Mouse (Mus musculus) kidney, adult 8-10 months (tissue): Measurements from ENCODE around the gene Dennd5b.
"Not testable (repeated sequence)": the region's sequence is repeated elsewhere in the genome, so short reads cannot be mapped to it uniquely, and the experiment has no call there.

Experiments
- DNase-seq, 2 experiments: peaks; one replicate each; pipeline ENCODE4 v3.0.0; 2022

Dennd5b gene

DNA sequence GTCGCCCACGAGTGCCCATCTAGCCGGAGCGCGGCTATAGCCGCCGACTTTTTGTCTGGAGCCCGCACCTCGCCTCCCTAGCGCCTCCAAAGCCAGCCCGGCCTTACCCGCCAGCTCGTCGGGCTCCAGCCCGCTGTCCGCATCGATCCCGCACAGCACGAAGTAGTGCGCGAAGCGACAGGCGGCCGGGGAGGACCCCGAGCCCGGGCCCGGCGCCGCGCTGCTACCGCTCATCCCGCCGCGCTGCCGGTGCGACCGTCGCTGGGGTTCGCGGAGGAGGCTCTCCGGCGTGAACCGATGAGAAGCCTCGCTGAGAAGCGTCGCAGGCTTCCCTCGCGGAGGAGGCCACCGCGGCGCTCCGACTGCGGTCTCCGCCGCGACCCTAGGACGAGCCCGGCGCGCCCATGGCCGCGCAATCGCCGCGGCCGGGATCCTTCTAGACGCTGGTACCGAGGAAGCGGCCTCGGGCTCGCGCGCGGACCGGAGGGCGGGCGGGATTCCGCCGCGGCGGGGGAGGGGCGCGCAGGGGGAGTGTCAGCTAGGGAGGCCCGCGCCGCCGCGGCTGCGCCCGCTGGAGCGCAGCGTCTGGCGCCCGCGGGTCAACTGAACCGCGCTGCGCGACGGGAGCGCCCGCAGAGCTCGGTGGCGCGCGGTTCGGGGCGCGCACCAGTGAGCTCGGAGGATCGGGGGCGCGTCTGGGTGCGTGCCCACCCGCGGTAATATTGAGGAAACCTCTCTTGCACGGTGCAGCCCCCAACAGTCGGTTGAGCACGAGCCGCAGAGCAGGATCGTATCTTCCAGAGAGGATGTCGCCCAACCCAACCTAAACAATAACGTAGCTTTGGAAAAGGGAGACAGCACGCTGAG lies at the start of gene Dennd5b:
Dennd5b (minus strand) TSS at position 605 of the 867 bp plus-strand sequence.
- DNase-seq = peak; percentile 67 to 80

DNA sequence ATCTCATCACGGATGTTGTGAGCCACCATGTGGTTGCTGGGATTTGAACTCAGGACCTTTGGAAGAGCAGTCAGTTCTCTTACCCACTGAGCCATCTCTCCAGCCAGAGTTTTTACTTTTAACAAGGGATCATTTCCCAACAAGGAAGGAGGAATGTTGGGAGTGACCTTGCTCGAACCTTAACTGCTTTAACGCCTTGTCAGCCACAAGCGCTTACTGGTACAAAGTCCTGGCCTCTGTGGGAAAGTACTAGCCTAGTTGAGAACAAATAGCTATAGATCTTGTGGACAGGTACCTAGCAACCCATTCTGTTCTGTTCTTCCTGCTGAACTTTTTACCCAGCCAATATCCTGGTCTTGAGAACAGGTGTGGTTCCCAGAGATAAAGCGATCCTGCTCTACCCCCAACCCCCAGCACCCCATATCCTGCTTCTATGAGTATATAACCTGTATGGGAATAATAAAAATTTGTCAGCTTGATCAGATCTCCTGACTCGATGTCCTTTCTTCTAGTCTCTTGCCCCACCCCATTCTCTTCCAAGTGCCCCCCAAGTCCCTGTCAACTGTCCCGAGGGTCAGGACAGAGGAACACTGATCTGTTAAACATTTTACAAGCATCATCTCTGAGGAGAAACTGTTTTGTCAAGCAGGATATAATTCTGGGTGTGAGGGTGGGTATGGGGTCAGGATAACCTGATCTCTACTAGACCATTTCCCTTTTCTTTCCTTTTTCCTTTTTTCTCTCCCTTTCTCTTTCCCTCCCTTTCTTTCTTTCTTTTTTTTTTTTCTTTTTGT lies 47.2 kb upstream of the Dennd5b start:
- DNase-seq = peak; percentile 62 to 76

DNA sequence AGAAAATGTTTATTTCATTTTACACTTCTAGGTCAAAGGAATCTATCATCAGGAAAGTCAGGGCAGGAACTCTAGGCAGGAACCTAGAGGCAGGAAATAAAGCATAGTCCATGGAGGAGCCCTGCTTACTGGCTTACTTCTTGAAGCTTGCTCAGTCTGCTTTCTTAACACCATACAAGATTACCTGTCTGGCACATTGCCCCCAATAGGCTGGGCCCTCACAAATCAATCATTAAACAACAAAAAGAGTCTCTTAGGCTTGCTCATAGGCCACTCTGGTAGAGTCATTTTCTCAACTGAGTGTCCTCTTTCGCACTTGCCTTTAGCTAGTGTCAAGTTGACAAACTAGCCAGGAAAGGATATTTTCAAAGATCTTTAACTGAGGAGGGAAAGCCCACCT lies 43.7 kb upstream of the Dennd5b start:
- DNase-seq = peak in 1 of 2 experiments; percentile 55

DNA sequence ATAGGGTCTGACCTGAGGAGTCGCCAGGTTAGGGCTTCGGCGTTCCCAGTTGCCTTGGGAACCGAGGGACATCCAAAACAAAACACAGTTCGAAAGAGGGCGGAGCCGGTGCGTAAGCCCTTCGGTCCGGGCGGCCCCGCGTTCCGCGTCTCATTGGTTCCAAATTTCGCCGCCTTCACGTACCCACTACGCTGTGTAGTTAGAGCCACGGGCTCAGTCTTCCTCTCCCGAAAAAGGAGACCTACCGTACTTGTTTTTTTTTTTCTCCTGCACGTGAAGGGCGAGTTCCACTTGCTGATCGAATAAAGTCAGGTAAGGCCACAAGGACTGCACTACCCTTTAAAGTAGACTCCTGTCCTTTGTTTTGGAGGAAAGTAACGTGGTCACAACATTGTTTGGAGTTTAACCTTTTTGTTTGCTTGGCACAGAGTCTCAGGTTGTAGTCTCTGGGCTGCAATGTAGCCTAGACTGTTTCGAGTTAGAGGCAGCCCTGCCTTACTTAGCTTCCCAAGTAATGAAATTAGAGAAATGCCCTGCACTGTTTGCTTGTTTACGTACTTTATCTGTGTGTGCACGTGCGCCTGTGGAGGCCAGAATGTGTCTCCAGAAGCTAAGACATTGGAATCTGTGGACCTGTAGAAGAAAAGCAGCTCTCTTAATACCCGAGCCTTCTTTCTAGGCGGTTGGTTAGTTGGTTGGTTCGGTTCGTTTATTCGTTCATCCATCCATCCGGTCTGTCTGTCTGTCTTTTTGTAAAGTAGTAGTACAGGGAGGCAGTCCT lies 40.1 kb upstream of the Dennd5b start:
- DNase-seq = peak; percentile 85 to 88

DNA sequence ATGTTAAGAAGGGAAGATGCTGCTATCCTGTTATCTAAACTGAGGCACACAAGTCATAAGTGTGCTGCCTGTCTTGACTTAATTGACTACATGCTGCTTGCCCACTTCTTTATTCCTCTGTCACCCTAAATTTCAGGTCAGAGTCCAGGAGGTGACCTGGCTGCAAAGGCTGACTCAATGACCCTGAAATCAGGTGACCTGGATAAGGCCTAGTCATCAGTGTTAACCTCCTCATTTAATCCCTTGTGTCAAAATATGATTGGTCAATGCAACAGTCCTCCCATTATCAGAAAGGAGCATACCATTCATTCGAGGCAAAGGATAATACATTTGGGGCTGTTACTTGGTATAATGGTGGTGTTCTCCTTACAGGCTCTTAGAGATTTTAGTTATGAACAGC lies 38.0 kb upstream of the Dennd5b start, which contains the start of gene Etfbkmt:
Etfbkmt (plus strand) TSS at position 379 of the 400 bp plus-strand sequence.
- no peak for DNase-seq

DNA sequence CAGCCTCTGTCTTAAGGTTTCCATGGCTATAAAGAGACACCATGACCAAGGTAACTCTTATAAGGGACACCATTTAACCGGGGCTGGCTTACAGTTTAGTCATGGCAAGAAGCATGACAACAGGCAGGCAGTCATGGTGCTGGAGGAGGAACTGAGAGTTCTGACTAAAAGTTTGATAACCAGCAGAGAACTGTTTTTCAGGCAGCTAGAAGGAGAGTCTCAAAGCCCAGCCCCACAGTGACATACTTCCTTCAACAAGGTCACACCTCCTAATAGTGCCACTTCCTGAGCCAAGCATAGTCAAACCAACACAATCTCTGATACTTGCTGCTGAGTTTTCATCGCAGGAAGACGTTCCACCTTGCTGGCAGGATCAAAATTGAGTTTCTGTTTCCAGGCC lies 37.5 kb upstream of the Dennd5b start:
- DNase-seq = no peak

DNA sequence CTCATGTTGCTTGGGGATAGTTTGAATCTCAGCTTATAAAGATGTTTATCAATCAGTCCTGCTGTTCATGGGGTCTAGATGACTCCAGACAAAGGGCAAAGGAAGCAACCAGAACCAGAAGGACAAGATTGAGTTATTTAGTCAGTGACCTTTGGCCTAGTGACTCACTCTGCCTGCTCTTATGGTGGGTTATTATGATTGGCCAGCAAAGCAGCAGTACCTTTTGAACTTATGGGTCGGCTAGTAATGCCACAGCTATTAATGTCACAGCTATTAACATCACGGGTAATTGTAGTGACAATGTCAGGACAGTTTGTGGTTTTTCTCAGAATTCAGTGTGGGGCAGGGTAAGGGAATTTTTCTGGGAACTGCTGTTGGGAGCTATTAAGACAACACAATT lies 36.5 kb upstream of the Dennd5b start:
- no peak for DNase-seq

DNA sequence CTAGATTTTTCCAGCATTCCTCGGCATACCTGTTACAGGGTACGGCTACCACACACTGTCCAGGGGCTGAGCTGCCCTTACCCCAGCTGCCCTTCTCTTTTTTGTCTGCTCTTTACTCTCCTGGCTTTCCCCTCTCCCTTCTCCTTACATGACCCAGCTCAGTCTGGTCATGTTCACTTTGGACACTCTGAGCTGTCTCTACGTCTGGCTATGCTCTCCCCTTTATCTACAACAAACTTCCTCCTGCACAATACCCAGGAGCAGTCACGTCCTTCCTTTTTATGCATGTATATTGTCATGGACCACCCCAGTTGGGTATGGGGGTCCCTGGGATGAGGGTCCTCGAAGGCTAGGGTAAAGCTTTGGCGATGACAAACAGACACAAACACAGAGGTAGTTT lies 34.2 kb upstream of the Dennd5b start:
- DNase-seq = no peak

DNA sequence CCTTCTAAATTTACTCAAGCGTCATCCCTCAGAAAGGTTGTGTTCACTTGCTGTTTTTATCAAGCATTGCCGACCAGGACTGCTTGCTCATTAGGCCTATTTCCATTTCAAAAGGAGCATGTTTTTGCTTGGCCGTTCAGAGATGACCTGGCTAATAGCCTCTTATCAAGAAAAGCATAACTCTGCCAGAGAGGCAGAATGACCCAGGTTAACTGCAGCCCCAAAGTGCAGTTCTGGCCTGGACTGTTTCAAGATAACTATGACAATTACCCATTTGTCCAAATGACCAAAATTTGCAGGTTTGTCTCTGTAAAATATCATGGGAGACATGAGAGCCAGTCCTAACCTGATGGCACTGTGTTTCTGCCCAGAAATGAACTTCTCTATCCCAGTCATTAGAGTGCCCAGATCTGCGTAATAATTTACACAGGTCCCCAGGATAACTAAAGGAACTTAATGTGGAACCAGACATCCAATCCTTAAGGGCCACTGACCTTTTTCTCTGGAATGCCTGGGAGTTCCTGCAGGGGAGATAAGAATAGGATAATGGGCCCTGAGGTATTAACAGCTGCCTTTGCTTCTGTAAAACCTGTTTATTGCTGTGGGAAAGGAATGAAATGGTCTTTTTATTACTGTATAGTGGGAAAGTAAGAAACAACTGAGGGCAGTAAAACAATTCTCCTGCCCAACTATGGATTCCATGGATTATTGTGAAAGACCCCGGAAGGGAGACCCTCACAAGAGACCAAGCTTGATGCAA lies 33.1 kb upstream of the Dennd5b start:
- DNase-seq = no peak

DNA sequence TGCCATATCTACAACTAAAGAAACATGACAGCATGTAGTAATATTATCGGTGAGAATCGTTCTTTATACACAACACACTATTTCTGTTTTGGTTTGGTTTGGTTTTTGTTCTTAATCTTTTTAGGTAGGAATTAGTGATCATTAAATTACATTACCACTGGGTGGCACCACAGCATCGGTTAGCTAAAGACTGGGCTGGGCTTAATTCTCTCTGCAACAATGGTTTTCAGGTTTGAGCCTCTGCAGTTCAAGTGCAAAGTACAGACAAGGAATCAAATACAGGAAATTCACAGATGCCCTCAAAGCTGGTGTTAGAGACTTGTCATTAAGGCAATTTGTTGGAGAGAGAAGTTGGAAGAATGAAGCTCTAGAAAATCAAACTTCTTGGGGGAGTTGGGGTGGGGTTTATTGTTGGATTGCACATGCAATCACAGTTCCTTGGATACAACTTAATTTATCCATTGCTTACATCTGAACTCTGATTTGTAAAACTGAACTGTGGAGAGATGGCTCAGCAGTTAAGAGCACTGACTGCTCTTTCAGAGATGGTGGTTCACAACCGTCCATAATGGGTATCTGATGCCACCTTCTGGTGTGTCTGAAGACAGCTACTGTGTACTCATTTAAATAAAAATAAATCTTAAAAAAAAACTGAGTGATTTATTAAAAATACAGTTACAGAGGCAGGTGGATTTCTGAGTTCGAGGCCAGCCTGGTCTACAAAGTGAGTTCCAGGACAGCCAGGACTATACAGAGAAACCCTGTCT lies 31.0 kb upstream of the Dennd5b start:
- DNase-seq = peak; percentile 38 to 48

DNA sequence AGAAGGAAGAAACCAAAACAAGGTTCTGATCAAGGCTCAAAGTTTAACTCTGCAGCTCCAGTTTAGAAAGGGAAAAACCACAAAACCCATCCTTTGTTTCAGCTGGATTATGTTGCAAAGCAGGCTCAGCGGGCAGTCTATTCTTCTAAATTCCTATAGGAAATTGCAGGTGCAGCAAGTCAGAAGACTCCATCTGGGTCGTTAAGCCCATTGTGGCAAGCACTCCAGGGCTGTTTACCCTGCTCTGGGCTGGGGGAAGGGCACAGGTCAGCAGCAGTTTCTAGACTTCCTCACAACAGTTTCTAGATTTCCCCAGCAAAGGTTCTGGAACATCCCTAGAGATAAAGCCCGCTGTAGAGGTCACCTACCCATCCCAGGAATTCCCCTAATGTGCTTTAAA lies 29.6 kb upstream of the Dennd5b start:
- DNase-seq = no peak

DNA sequence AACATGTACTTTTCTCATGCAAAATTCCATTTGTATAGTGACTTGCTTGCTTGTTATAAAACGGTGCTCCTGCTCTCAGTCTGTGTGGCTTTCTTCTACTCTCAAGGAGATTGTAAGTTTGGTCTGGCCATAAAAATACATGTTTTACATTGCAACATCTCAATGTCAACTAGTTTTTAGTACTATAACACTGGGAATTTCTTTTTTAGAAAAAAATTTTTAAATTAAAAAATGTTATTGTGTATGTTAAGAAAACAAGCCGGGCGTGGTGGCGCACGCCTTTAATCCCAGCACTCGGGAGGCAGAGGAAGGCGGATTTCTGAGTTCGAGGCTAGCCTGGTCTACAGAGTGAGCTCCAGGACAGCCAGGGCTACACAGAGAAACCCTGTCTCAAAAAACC lies 28.4 kb upstream of the Dennd5b start, which contains the start of gene Gm10203:
Gm10203 (plus strand) TSS at position 301 of the 400 bp plus-strand sequence.
- DNase-seq = not testable (repeated sequence)

DNA sequence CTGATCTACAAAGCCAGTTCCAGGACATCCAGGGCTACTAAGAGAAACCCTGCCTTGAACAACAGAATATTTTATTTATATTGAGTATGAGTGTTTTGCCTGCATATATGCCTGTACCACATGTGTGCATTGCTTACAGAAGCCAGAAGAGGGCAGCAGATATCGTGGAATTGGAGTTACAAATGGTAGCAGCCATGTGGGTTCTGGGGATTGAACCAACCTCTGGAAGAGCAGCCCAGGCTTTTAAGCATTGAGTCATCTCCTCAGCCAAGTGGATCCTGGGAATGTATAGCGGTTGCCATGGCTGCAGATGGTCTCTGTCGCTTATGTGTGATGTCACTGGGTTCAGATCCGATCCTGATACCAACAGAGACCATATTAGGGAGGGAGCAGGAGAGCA lies 25.2 kb upstream of the Dennd5b start:
- peak; percentile 38 to 69 for DNase-seq

DNA sequence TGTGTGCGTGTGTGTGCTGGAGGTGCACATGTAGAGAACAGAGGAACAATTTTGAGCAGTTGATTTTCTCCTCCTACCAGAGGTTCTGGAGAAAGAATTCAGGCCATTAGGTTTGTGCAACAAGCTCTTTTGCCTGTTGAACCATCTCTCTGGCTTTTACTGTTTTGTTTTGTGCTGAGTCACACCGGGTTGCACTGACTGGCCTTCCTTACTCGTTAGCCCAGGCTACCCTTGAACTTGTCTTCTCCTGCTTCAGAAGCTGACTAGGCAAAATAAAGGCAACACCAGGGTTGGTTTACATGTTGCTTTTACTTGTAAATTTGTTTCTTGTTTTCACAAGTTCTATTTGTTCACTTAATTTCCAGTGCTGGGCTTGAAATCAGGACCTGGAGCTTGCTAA lies 21.6 kb upstream of the Dennd5b start:
- no peak for DNase-seq

DNA sequence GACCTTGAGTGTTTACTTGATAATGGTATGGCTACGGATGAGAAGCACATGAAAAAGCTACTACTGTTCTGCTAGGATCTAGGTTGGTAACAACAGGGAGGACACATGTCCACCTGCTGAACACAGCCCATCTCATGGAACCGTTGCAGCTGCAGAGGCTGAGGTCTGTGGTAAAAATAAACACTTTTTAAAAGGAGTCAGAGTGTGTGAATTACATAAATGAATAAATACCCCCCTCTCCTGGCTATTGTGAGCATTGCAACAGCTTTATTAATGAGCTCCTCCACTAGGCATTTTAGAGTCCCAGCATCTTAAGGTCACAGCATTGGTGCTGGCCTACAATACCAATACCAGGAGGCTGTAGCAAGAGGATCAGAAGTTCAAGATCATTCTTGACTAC lies 18.4 kb upstream of the Dennd5b start:
- peak; percentile 64 to 66 for DNase-seq

DNA sequence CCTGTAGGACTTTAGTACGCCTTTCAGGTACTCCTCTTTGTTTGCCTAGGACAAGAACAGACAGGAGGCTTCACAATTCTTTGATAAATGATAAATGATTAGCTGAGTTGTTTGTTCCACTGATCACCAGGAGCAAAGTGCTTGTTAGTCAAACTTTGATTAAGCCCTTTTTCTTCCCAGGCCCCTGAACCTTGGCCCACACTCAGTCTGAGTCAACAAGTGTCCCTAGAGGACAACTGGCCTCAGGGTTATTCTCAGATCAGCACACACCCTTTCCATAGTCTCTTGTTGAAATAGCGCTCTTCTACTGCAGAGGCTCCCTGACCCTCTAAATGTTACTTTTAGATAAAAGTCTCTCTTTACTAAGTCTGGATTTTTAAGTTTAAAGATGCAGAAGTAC lies 17.5 kb upstream of the Dennd5b start:
- peak; percentile 67 to 78 for DNase-seq

DNA sequence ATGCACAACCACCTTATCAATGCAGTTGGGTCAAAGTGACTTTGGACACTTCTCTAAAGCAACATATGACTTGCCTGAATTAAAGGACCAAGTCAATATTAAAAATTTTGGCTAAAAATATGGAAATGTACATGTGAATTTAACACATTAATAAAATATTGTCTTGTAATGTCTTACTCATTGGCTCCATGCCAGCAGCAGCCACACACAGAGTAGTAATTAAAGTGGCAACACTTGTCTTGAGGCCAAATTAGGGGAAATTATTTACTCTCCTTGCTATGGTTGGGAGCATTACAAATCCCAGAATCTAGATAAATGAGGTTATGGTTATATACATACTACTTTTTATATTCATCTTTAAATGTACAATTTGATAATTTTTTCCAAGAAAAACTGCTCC lies 15.5 kb upstream of the Dennd5b start:
- peak in 1 of 2 experiments; percentile 30 for DNase-seq

DNA sequence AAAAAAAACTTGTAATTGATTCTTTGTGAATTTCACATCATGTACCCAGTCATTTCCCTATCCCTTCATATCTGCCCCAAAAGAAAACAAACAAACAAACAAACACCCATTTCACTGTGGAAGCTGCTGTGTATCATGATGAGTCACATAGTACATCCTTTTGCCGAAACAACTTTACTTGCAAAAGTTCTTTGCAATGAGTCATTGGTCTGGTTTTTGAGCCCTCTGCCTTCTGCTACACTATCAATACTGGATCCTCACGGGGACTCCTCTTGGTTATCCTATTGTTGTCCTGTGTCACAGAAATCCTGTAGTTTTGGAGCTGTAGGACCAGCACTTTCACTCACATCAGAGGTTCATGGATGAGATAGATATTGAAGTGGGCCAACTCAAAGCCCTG lies 7.4 kb upstream of the Dennd5b start:
- DNase-seq = no peak

DNA sequence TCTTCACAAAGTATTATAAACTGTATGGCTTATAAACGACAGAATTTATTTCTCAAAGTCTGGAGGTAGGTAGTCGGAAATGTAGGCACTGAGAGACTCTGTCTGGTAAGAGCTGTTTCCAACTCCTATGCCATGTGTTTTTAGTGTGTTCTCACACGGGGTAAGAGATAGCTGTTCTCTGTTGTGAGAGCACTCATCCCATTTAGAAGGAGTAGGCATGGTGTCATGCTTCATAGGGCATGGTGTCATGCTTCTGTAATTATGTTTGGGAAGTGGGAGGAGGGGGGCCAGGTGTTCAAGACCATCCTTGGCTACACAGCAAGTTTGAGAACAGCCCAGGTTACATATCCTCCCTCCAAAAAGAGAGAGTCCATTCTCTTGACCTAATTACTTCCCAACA lies 6.1 kb upstream of the Dennd5b start:
- DNase-seq = no peak

DNA sequence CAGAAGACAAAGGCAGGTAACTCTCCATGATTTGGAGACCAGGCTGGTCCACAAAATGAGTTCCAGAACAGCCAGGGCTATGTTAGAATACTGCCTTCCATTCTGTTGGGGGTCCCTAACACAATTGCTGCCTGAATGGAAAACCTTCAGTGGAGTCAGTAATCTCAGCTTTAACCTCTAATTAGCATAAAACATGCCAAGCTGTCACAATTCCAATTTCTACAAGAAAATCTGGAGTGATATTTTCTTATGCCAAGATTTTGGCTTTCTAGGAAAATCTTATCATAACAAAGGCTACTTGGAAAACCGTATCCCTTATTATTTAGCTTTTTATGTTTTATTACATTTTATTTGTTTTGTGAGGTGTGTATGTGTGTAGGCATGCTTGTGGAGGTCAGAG lies 2.0 kb upstream of the Dennd5b start:
- no peak for DNase-seq

DNA sequence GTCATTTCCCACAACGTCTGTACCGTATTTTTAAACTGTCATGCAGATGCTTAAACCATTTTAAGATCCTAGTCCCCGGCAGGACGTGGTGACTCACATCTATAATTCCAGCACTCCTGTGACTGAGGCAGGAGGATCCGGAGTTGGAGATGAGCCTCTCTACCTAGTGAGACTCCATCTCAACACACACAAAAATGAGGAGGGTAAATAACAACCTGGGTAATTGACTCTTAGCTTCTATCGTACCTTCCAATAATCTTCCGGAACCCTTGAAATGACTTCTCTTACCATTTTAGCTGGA lies 413 bp upstream of the Dennd5b start:
- no peak for DNase-seq
